Mouse (Mus musculus) myocyte (in vitro differentiated cells): ENCODE results near the gene Mylk. TPM values are rescaled to one million over a fixed set of nuclear protein-coding genes. Genes with fewer than 3 reads are reported as not detected.
A peak's percentile ranks its signal among the peaks of the same experiment; 100 is the strongest.

Source experiments
- H3K27me3 ChIP-seq: one replicate; pipeline ENCODE4 v1.6.1; 2011; ENCODE audit not compliant: control insufficient read depth, insufficient read depth, insufficient read length
- H3K36me3 ChIP-seq: one replicate; pipeline ENCODE4 v1.6.1; 2011; ENCODE audit not compliant: control insufficient read depth, insufficient read depth
- H3K4me2 ChIP-seq: one replicate; pipeline ENCODE4 v1.6.1; 2011; ENCODE audit warnings: low read depth, control low read depth
- H3K4me3 ChIP-seq: one replicate; pipeline ENCODE4 v1.5.1; 2011; ENCODE audit warnings: mild to moderate bottlenecking, control low read depth, moderate library complexity
- H3K79me2 ChIP-seq: one replicate; pipeline ENCODE4 v1.6.1; 2011; ENCODE audit not compliant: control insufficient read depth, insufficient read depth
- H3ac ChIP-seq: one replicate; pipeline ENCODE4 v1.6.1; 2011; ENCODE audit not compliant: control insufficient read depth, insufficient read length
- CEBPB ChIP-seq: IDR thresholded peaks from 2 replicates; pipeline ENCODE4 v1.6.1; 2011; ENCODE audit warnings: mild to moderate bottlenecking, moderate library complexity; ENCODE audit not compliant: poor library complexity, insufficient read depth, severe bottlenecking
- E2F4 ChIP-seq: IDR thresholded peaks from one replicate; pipeline ENCODE4 v1.6.1; 2011; ENCODE audit warnings: mild to moderate bottlenecking, control low read depth, moderate library complexity; ENCODE audit not compliant: insufficient read depth
- MAX ChIP-seq: IDR thresholded peaks from one replicate; pipeline ENCODE4 v1.6.1; 2011; ENCODE audit warnings: low read depth, mild to moderate bottlenecking, control low read depth
- MYOD1 ChIP-seq, 3 experiments: IDR thresholded peaks; one replicate each; pipeline ENCODE4 v1.6.1; 2011; ENCODE audit warnings: control low read depth in 2 of 3, low read depth in 2 of 3, mild to moderate bottlenecking in 2 of 3, moderate library complexity in 1 of 3; ENCODE audit not compliant: insufficient read length in 2 of 3, control insufficient read depth in 1 of 3
- MYOG ChIP-seq, 3 experiments: IDR thresholded peaks; one replicate each; pipeline ENCODE4 v1.6.1; 2011; ENCODE audit warnings: control low read depth in 2 of 3, low read depth in 2 of 3, mild to moderate bottlenecking in 2 of 3; ENCODE audit not compliant: insufficient read length in 2 of 3, control insufficient read depth in 1 of 3, insufficient read depth in 1 of 3
- POLR2A ChIP-seq: IDR thresholded peaks from one replicate; pipeline ENCODE4 v1.6.1; 2011; ENCODE audit warnings: low read depth, mild to moderate bottlenecking, control low read depth, moderate library complexity; ENCODE audit not compliant: insufficient read length
- POLR2AphosphoS2 ChIP-seq: IDR thresholded peaks from one replicate; pipeline ENCODE4 v1.6.1; 2011; ENCODE audit warnings: low read depth, control low read depth; ENCODE audit not compliant: insufficient read length
- REST ChIP-seq: IDR thresholded peaks from one replicate; pipeline ENCODE4 v1.6.1; 2011; ENCODE audit warnings: mild to moderate bottlenecking, control low read depth, moderate library complexity; ENCODE audit not compliant: insufficient read depth, insufficient read length
- SRF ChIP-seq: IDR thresholded peaks from one replicate; pipeline ENCODE4 v1.6.1; 2011; ENCODE audit warnings: low read depth; ENCODE audit not compliant: control insufficient read depth, insufficient read length
- TCF12 ChIP-seq: IDR thresholded peaks from one replicate; pipeline ENCODE4 v1.6.1; 2011; ENCODE audit warnings: mild to moderate bottlenecking, control low read depth; ENCODE audit not compliant: poor library complexity, insufficient read depth, severe bottlenecking
- TCF3 ChIP-seq: IDR thresholded peaks from one replicate; pipeline ENCODE4 v1.6.1; 2011; ENCODE audit warnings: low read depth, control low read depth; ENCODE audit not compliant: insufficient read length
- USF1 ChIP-seq: IDR thresholded peaks from one replicate; pipeline ENCODE4 v1.6.1; 2011; ENCODE audit warnings: low read depth, mild to moderate bottlenecking, control low read depth, moderate library complexity
- polyA plus RNA-seq: library from polyadenylated mRNA; unstranded; fragments of >200 nt; fragmentation: generic; extraction: Trizol; gene quantifications from one replicate; pipeline ENCODE4 v1.2.1, GENCODE M21; 2012; ENCODE audit warnings: missing spikeins

Gene Mylk
- polyA plus RNA-seq, 1 experiment: 2.1 TPM

- H3K4me2 ChIP-seq: no peak overlapping the region
- no peaks in the 10 kb centered on the region for H3K79me2 ChIP-seq
- H3K27me3 ChIP-seq: peaks cover 5% of the 10 kb centered on the region
- TF ChIP-seq E2F4: no peak
- TF ChIP-seq CEBPB: no peak
- H3ac ChIP-seq: no peak overlapping the region
- no peaks in the 10 kb centered on the region for H3K36me3 ChIP-seq
- H3K4me3 ChIP-seq: no peak overlapping the region
These were observed 201.3 kb downstream of the Mylk start for GRCm38 (mm10) chr16:34946301-34946700.

- Histone ChIP-seq H3K27me3 (no peaks in the 10 kb centered on the region), H3K79me2 (no peaks in the 10 kb centered on the region), H3K4me2 (no peak overlapping the region), H3ac (no peak overlapping the region), H3K4me3 (no peak overlapping the region), H3K36me3 (no peaks in the 10 kb centered on the region)
- TF ChIP-seq MYOD1 (IDR thresholded peaks at IDR 0.05; ENCODE audit: control insufficient read depth in 1 of 3, insufficient read length in 2 of 3, low read depth in 2 of 3) (peak in 1 of 3 experiments; percentile 43), E2F4 (no peak), REST (no peak), MYOG (IDR thresholded peaks at IDR 0.05; ENCODE audit: control insufficient read depth in 1 of 3, insufficient read depth in 1 of 3, insufficient read length in 2 of 3, low read depth in 2 of 3) (no peak), USF1 (no peak), POLR2A (no peak)
These were observed 205.9 kb downstream of the Mylk start for GRCm38 (mm10) chr16:34950935-34951334.

GRCm38 (mm10) chr16:34952254-34952653, 207.2 kb downstream of the Mylk start:
- H3K79me2 ChIP-seq: no peaks in the 10 kb centered on the region
- H3K4me3 ChIP-seq: no peak overlapping the region
- H3K36me3 ChIP-seq: no peaks in the 10 kb centered on the region

GRCm38 (mm10) chr16:34952798-34953197, 207.8 kb downstream of the Mylk start:
- H3K4me3 ChIP-seq: no peak overlapping the region
- H3K36me3 ChIP-seq: no peaks in the 10 kb centered on the region
- H3K79me2 ChIP-seq: no peaks in the 10 kb centered on the region
- H3ac ChIP-seq: no peak overlapping the region
- no peaks in the 10 kb centered on the region for H3K27me3 ChIP-seq
- TF ChIP-seq POLR2A (no peak), TCF12 (no peak), CEBPB (no peak), TCF3 (no peak), MYOG (IDR thresholded peaks at IDR 0.05; ENCODE audit: control insufficient read depth in 1 of 3, insufficient read depth in 1 of 3, insufficient read length in 2 of 3, low read depth in 2 of 3) (no peak)
- H3K4me2 ChIP-seq: no peak overlapping the region

More at GRCm38 (mm10) chr16:34952254-34952653, 207.2 kb downstream of the Mylk start:
- Histone ChIP-seq H3ac (no peak overlapping the region), H3K27me3 (no peaks in the 10 kb centered on the region), H3K4me2 (no peak overlapping the region)
- TF ChIP-seq TCF3 (no peak), CEBPB (no peak), POLR2AphosphoS2 (no peak), MYOD1 (IDR thresholded peaks at IDR 0.05; ENCODE audit: control insufficient read depth in 1 of 3, insufficient read length in 2 of 3, low read depth in 2 of 3) (no peak), MAX (no peak), E2F4 (no peak), TCF12 (no peak), SRF (no peak), POLR2A (no peak), USF1 (no peak), MYOG (IDR thresholded peaks at IDR 0.05; ENCODE audit: control insufficient read depth in 1 of 3, insufficient read depth in 1 of 3, insufficient read length in 2 of 3, low read depth in 2 of 3) (no peak), REST (no peak)

- H3K27me3 ChIP-seq: no peaks in the 10 kb centered on the region
These were observed 208.5 kb downstream of the Mylk start for GRCm38 (mm10) chr16:34953501-34953900.

More at GRCm38 (mm10) chr16:34953501-34953900, 208.5 kb downstream of the Mylk start:
- H3K4me3 ChIP-seq: no peak overlapping the region
- TF ChIP-seq MYOD1 (IDR thresholded peaks at IDR 0.05; ENCODE audit: control insufficient read depth in 1 of 3, insufficient read length in 2 of 3, low read depth in 2 of 3): no peak
- no peak for TF ChIP-seq POLR2AphosphoS2
- no peak for TF ChIP-seq TCF12
- TF ChIP-seq CEBPB: no peak
- H3K36me3 ChIP-seq: no peaks in the 10 kb centered on the region
- no peaks in the 10 kb centered on the region for H3K79me2 ChIP-seq
- no peak overlapping the region for H3K4me2 ChIP-seq
- H3ac ChIP-seq: no peak overlapping the region
